Mouse (Mus musculus) C2C12 (cell line): ENCODE results near the gene Znhit1.

Experiments used
- CTCF ChIP-seq: IDR thresholded peaks from one replicate; pipeline ENCODE4 v1.5.1; 2011; ENCODE audit not compliant: control insufficient read depth, insufficient read depth, insufficient read length
- FOSL1 ChIP-seq: IDR thresholded peaks from one replicate; pipeline ENCODE4 v1.8.0; 2011; ENCODE audit warnings: mild to moderate bottlenecking, low read length; ENCODE audit not compliant: poor library complexity, insufficient read depth, severe bottlenecking
- MAX ChIP-seq: IDR thresholded peaks from one replicate; pipeline ENCODE4 v1.6.1; 2011; ENCODE audit warnings: mild to moderate bottlenecking, control low read depth
- MYOD1 ChIP-seq: IDR thresholded peaks from one replicate; pipeline ENCODE4 v1.6.1; 2011; ENCODE audit warnings: low read depth; ENCODE audit not compliant: control insufficient read depth, insufficient read length
- MYOG ChIP-seq: IDR thresholded peaks from one replicate; pipeline ENCODE4 v1.6.1; 2011; ENCODE audit not compliant: control insufficient read depth, insufficient read length; ENCODE audit errors: extremely low read depth
- USF1 ChIP-seq: IDR thresholded peaks from one replicate; pipeline ENCODE4 v1.6.1; 2011; ENCODE audit warnings: low read depth, mild to moderate bottlenecking, control low read depth, moderate library complexity

DNA sequence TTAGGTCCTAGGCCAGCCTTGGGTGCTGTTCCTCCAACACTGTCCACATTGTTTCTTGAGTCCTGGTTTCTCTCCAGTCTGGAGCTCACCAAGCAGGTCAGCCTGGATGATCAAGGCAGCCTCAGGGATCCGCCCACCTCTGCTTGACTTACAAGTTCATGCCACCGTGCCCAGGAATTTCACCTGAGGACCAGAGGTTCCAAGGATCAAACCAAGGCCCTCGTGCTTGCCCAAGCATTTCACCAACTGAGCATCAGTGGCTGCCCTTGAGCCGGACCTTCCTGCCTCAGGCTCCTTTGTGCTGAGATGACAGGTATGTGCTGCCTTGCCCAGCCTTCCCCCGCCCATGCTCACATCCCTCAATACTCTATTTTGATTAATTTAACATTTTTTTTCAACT is 50.2 kb downstream of the Znhit1 start:
- TF ChIP-seq CTCF (no peak), USF1 (no peak), MYOD1 (no peak), FOSL1 (no peak), MYOG (no peak), MAX (no peak)
